ENCODE assay signal across 8 mouse cellular contexts in the genomic region with DNA sequence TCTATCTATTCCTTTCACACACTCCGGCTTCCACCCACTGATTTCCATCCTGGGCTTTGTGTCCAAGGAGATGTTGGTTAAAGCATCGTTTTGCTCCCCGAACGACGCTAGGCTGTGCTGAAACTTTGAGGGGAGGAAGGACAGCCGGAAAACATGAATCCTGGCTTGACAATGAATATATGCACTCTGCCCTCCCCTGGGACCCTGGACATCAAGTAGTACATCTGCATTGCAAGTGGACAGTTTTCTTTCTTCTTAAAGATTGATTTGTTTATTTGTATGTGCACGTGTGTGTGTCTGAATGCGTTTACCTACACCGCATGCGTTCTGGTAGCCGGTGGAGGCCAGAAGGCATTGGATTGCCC. TPM values are rescaled to one million over a fixed set of nuclear protein-coding genes. Genes with fewer than 3 reads are reported as not detected.
DNase-seq lines count a peak whose midpoint lies in the region; ATAC-seq and TF ChIP-seq lines count a peak whose summit lies in the region.

No protein-coding gene starts in this region.

- TF ChIP-seq CTCF in left cerebral cortex, adult 2 months (IDR thresholded peaks at IDR 0.05) = no peak
- TF ChIP-seq CTCF in embryonic fibroblast, embryonic 13.5 days (IDR thresholded peaks at IDR 0.05; ENCODE audit: borderline replicate concordance, insufficient read depth, low read length) = no peak

- no peak overlapping the region for H3K4me3 ChIP-seq in left cerebral cortex, adult 2 months
- no peak overlapping the region for H3K4me3 ChIP-seq in embryonic fibroblast, embryonic 13.5 days (ENCODE audit: insufficient read depth, low read length)
- H3K4me3 ChIP-seq in hindbrain, embryonic 16.5 days (ENCODE audit: low read length) = no peak overlapping the region
- no peak overlapping the region for H3K4me3 ChIP-seq in midbrain, embryonic 16.5 days (ENCODE audit: low read depth, low read length)

- peak overlapping the region; percentile 84 for H3K27ac ChIP-seq in left cerebral cortex, adult 2 months
- peak overlapping the region; percentile 83; the same call in 1 of the 2 replicates for H3K27ac ChIP-seq in embryonic fibroblast, embryonic 13.5 days (ENCODE audit: insufficient read depth, low read length)
- peak overlapping the region; percentile 85 for H3K27ac ChIP-seq in hindbrain, embryonic 16.5 days (ENCODE audit: low read depth, low read length)
- peak overlapping the region; percentile 85 for H3K27ac ChIP-seq in midbrain, embryonic 16.5 days (ENCODE audit: low read length)

- 62% methylated on average over 11 of the region's 11 CpGs for WGBS in hindbrain, embryonic 16.5 days
- WGBS in midbrain, embryonic 16.5 days = 69% methylated on average over 11 of the region's 11 CpGs

- no peak for TF ChIP-seq POLR2A in embryonic fibroblast, embryonic 13.5 days (IDR thresholded peaks at IDR 0.05; ENCODE audit: low read depth, low read length)

- intact Hi-C loops in left cerebral cortex, adult 2 months (cut with DNase I) = loop anchor here (2.0 kb wide), 1 partner anchor 61 kb away; no protein-coding TSS in a partner anchor
- intact Hi-C loops in left cerebral cortex, postnatal 4 days (cut with DNase I) = no loop called here

- H3K27me3 ChIP-seq in hindbrain, embryonic 16.5 days (replicated peaks; ENCODE audit: control insufficient read depth, insufficient read depth, low read length) = no peaks in the 10 kb centered on the region
- no peaks in the 10 kb centered on the region for H3K27me3 ChIP-seq in midbrain, embryonic 16.5 days (ENCODE audit: control insufficient read depth, insufficient read depth, low read depth, low read length)

- no peaks in the 10 kb centered on the region for H3K36me3 ChIP-seq in hindbrain, embryonic 16.5 days (ENCODE audit: control insufficient read depth, insufficient read depth, low read length)
- no peaks in the 10 kb centered on the region for H3K36me3 ChIP-seq in midbrain, embryonic 16.5 days (ENCODE audit: control insufficient read depth, insufficient read depth, low read length)

- no peaks in the 10 kb centered on the region for H3K9me3 ChIP-seq in hindbrain, embryonic 16.5 days (ENCODE audit: control insufficient read depth, low read length)
- no peaks in the 10 kb centered on the region for H3K9me3 ChIP-seq in midbrain, embryonic 16.5 days (replicated peaks; ENCODE audit: control insufficient read depth, low read length, poor library complexity, severe bottlenecking)

- no peak for DNase-seq in left cerebral cortex, adult 2 months (ENCODE audit: extremely low spot score in 1 of 2, low spot score in 2 of 2)
- DNase-seq in left cerebral cortex, postnatal 4 days = no peak
- no peak for DNase-seq in right cerebral cortex, adult 2 months (ENCODE audit: low spot score in 2 of 2)
- no peak for DNase-seq in layer of hippocampus, postnatal 36 days
- DNase-seq in gastrocnemius, postnatal 4 days (ENCODE audit: low spot score in 2 of 2) = no peak

- peaks cover 3% of the 10 kb centered on the region; the same call in 1 of the 2 replicates for H3K4me1 ChIP-seq in embryonic fibroblast, embryonic 13.5 days (ENCODE audit: control insufficient read depth, insufficient read depth, low read length)
- H3K4me1 ChIP-seq in hindbrain, embryonic 16.5 days (ENCODE audit: control insufficient read depth, insufficient read depth, low read depth, low read length) = peaks cover 18% of the 10 kb centered on the region
- peaks cover 6% of the 10 kb centered on the region; the same call in 1 of the 2 replicates for H3K4me1 ChIP-seq in midbrain, embryonic 16.5 days (ENCODE audit: control insufficient read depth, insufficient read depth, low read length)

- H3K9ac ChIP-seq in hindbrain, embryonic 16.5 days (ENCODE audit: low read depth, low read length) = no peak overlapping the region
- no peak overlapping the region for H3K9ac ChIP-seq in midbrain, embryonic 16.5 days (ENCODE audit: low read depth, low read length)

- H3K4me2 ChIP-seq in hindbrain, embryonic 16.5 days (ENCODE audit: low read length) = no peak overlapping the region
- no peak overlapping the region for H3K4me2 ChIP-seq in midbrain, embryonic 16.5 days (ENCODE audit: low read length)

- no peak for ATAC-seq in hindbrain, embryonic 16.5 days
- no peak for ATAC-seq in midbrain, embryonic 16.5 days

RNA-seq across cellular contexts. Expression of a gene that starts 45.1 kb away (rescaled TPM):
- 10 to 100 TPM; 33.3 to 53.1 TPM for total RNA-seq in left cerebral cortex, adult 2 months (2021)
- 10 to 100 TPM; 26.8 to 33.6 TPM for total RNA-seq in left cerebral cortex, postnatal 4 days (2021)
- polyA plus RNA-seq in embryonic fibroblast, embryonic 13.5 days (2011; ENCODE audit: insufficient read length, low read depth, missing spikeins) = 40.4 and 40.8 TPM in 2 replicates
- polyA plus RNA-seq in hindbrain, embryonic 16.5 days (2015; fragmentation: Nextera tagmentation; extraction: Ambion mirVana) = 62.3 and 64.3 TPM in 2 replicates
- 55.2 and 64.3 TPM in 2 replicates for polyA plus RNA-seq in midbrain, embryonic 16.5 days (2015; fragmentation: Nextera tagmentation; extraction: Ambion mirVana)
- total RNA-seq in layer of hippocampus, postnatal 36 days (2021) = 10 to 100 TPM; 36.5 to 44.3 TPM
- total RNA-seq in gastrocnemius, postnatal 4 days (2021) = 10 to 100 TPM; 37.1 to 46.5 TPM
